Mouse (Mus musculus): ENCODE results near the gene Dnal4.

Dnal4 gene

DNA sequence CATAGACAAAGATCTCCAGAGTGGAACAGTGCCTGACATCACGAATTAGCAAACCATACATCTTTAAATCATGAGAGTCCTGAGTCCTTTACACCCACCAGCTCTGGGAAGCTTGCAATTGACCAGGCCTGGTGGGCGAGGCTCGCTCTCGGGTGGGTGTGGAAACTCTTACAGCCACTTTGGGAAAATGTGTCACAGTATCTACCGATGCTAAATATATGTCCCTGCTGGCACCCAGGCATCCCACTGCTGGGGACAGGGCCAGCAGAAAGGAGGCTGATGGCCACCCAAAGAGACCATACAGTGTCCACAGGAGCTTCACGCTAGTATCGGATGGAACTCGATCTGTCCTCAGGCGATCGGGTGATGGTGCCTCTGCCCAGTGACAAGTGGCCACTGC, 20.9 kb upstream of the Dnal4 start:
- peak; percentile 31 for DNase-seq

DNA sequence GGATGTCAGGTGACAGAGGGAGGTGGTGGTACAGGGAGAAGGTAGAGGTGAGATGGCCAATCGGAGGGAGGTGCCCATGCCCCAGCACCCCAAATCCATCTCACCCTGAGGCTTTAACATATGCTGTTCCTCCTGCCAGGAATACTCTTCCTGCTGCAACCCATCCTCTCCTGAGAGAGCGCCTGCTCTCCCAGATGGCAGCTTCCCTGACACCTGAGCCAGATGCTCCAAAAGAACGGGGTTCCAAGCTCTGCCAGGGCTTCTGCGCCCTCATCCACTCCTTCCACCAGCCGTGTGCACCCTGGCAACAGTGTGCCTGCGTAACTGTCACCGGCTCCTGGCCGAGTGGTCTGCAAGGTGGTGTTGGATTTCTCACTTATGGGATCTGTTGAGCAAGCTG, 20.0 kb upstream of the Dnal4 start:
- peak; percentile 62 for DNase-seq

DNA sequence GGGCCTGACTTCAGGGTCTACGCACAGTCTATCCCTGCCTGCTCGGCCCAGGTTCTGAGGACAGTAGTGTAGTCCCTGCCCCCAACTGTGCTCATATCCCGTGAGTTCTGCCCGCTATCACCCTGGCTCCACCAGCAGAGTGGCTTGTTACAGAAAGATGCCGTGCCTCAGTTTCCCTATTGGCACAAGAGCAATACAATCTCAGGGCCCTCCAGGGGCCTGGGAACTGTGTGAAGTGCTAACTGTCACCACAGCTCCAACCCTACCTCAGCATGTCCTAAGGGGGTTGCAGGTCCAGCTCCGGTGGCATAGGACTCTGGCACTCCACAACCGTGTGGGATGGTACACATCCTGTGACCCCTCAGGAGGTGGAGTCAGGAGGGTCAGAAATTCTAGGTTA, 19.4 kb upstream of the Dnal4 start:
- DNase-seq = peak; percentile 53

DNA sequence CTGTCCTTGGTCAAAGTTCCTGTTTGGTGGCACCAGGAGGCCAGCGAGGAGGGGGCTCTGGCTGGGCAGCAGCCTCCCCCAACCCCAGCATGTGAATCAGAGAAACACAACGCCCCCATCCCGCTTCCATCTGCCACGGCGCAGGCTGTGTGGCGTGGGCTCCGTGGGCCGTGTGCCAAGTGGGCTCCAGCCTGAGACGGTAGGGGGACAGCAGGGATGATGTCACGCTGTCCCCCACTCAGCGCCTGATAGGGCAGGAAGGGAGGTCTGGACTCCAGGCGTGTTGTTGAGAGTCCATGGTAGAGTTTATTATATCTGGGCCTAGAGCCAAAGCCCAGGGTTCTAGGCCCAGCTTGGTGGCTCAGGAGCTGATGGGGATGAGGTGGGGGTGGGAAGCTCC, 18.6 kb upstream of the Dnal4 start:
- DNase-seq = peak; percentile 50

DNA sequence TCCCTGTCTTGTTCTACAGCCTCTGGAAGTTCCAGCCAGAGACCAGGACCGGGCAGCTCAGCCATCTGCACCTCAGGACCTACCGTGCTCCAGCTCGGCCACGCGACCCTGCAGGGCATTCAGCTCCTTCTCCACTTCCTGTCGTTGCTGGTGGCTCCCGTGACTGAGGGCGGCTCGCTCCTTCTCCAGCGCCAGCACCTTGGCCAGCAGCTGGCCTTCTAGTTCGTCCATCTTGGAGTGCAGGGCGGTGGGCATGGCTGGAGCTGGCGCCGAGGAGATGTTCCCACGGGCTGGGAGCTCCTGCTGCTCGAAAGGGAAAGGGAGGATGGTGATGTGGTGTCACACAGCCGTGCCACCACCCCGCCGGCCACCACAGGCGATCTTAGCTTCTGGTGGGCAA, 16.5 kb upstream of the Dnal4 start:
- DNase-seq = peak; percentile 38

DNA sequence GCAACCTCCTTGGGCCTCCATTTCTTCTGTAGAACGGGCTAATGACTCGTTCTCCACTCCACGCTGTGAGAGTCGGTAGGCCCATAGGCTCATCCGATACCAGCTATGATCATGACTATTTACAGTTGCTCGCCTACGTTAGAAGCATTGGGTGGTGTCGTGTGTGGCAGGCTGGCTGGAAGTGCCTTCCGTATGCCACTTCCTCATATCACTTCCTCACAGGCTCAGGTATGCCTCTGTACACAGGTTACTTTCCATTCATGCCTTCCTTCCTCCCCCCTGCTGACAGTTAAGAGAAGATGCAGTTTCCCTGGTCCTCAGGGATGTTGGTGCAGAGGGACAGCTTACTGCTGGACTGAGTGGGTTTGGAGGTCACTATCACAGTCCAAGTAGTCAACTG, 15.4 kb upstream of the Dnal4 start:
- peak; percentile 18 for DNase-seq

DNA sequence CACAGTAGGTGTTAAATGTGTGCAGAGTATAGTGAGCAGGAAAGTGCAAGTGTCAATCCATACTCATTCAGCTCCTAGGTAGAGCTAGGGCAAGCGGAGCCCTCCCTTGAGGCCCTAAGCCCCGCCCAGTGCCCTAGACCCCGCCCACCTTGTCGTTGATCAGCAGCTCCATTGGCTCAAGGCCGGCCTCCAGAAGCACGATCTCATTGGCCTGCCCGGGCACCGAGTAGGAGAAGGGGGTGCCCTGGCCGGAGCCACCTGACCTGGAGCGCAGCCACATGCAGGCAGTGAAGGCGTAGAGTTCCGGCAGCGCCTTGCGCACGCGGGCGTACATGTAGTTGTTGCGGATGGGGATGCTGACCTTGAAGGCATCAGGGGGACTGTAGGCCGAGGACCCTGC, 14.8 kb upstream of the Dnal4 start:
- peak; percentile 77 for DNase-seq

DNA sequence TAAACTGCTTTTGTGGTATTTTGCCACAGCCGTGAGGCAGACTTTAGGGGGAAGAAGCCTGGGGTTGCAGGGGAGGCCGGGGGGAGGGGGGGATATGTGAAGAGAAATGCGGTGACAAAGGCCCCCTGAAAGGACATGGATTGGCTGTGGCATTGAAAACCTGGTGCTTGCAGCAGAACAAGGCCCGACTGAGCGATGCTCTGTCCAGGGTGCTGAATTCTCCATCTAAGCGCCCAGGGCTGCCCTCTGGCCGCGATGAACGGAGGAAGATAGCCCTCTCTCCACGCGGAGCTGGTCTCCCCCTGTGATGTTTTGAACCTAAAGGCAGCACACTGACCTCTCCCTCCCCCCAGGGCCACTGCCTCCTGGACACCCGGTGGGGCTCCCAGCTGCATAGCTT, 13.9 kb upstream of the Dnal4 start:
- peak; percentile 42 for DNase-seq

DNA sequence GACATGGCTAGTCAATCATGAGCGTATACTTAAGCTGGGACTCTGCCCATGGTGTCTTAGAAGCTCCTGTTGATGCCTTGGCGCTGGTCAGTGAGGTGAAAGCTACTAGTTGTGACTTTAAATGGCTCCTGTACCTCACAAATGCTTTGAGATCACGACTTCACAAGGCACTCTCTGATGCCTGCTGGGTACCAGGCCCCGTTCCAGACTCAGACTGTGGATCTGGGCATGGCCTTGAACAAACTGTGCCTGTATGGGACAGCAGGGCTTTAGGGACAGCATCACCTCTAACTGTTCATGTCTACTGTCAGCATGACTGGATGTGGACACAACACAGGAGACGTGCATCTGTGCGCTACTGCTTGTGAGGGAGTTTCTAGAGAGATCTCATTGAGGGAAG, 13.3 kb upstream of the Dnal4 start:
- DNase-seq = no peak

DNA sequence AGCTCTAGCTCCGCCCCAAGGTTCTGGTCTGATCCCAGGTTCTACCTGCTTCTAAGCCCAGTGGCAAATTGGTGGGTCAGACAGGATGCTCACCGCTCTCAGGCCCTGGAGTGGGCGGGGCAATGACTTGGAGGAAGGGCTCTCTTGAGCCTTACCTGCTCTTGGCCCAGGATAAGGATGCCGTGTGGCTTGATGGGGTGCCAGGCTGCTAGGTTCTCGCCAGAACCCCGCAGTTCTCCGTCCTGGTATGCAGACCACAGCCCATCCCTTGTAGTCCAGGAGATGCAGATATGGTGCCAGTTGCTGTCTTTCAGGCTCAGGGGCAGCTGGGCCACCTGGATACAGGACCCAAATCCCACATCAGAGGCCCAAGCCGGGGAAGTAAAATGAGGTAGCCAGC, 12.5 kb upstream of the Dnal4 start:
- peak; percentile 74 for DNase-seq

DNA sequence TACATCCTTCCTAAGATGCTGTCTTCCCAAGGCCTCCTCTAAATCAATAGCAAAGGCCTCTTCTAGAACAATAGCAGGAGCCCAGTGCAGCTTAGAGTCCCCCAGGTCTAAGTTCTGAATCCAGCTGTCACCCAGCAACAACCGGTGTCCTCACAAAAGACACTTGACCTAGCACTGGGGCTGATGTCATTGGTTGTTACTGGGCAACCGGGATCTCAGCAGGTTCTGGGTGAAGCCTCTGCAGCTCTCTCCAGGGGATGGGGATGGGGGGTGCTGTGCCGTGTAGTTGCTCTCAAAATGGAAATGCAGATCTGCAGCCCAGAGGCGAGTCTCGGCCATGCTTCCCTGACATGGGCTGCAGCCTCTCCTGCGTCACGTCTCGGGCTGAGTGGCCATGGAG, 10.2 kb upstream of the Dnal4 start:
- DNase-seq = peak; percentile 16

DNA sequence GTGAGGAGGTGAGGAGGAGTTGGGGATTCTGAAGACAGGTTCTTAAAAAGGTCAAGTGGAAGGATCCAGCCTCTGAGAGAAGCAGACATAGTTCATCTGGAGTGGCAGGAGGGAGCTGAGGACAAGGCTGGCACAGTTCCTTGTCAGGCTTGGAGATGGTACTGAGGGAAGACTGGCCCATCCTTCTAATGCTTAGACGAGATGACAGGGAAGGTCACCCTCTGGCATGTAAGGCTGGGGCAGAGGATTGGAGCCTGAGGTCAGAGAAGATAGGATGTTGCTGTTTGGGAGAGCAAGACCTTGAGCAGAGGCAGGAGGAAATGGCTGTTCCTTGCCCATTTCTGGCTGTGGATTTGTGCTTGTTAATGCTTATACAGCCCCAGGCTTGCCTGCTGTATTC, 7.4 kb upstream of the Dnal4 start:
- peak; percentile 33 for DNase-seq

DNA sequence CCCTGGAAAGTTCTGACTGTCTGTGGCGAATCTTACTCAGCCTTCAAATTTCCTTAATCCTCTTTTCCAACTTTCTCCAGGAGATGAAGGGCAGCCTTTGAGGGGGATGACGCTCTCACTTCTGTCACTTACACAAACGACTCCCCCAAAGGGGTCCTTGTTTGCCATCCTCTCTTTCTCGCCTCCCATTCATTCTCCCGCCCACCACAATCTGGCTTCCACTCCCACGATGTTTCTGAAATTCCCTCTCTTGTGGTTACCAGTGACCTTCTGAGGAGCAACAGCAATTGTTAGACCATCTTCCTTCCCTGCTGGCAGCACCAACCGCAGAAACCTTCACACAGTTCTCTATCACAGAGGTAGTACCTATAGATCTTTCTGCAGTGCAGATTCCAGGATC, 2.0 kb downstream of the Dnal4 start:
- no peak for DNase-seq

DNA sequence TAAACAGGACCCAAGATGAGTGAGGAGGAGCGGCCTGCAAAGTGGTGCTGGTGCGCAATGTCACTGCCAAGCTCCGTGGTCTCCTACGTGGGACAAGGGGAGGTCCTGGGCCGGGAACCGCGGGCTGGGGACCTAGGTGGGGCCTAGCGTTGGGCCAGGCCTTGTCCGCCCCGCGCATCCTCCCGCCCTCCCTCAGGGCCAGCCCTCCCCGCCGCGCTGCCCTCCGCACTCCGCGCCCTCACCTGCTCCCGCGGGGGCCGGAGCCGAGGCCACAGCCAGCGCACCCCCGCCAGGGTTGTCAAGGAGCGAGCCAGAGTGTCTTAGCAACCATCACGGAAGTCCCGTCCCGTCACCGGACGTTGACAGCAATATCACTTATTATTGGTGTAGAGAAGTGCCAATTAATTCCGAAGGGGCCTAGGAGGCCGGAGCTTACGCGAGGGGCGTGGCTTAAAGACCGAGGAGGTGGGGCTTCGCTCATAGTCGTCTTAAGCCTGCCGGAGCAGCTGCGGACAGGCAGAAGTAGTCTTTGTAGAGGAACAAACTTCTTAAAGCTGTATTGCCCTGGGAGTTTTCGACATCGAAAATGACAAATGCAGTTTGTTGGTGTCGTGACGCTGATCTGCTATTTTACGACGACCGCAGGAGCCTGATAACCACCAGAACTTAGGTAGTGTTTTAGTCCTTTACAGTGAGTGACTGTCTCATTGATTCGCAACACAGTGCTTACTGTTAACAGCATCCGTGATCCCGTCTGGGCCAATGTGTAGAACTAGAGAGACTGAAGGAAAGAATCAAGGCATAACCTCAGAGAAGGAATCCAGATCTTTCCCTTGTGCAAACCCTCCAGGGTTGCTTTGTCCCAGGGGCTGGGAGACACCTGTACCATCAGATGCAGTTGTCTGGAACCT, 3.3 kb downstream of the Dnal4 start:
- peak; percentile 98 for DNase-seq

DNA sequence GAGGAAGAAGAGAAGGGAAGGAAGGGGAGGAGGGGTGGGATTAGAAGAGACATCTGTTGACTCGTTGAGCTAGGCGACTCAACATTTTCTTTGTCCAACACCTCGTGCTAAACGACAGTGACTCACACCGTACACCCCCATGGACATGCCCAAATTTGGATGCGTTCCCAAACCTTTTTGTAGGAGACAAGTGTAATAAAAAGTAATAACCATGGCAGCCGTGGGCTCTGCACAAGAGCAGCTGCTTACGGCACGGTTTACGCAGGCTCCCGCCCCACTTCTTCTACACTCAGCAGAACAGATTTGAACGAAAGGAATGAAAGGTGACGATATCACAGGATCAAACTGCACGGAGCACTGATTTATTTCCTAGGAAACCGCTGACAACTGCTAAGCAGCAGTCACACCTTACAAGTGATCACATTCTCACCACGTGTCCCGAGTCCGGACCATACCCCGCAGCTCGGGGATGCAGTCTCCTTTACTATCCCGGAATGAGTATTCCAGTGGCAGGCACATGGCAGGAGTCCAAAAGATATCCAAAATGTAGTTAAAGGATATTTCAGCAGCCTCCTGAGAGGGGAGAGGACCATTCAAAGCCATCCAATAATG, 6.9 kb downstream of the Dnal4 start:
- DNase-seq = no peak

DNA sequence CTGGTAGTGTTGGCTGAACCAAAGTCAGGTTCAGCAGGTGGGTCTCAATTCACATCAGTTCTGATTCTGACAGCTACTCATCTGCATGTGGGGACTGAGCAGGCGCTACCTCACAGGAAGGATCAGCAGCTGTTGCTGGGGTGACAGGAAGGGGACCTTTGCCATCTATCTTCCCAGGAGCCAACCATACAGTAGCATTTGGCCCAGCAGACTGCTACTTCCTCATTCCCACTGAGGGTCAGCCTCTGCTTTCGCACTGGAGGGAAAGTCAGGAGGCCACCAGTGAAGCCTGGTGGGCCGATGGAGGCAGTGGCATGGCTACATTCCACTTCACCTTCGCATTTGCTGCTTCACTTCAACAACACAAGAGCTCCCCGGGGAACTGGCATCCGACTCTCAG, 9.3 kb downstream of the Dnal4 start:
- DNase-seq = no peak

DNA sequence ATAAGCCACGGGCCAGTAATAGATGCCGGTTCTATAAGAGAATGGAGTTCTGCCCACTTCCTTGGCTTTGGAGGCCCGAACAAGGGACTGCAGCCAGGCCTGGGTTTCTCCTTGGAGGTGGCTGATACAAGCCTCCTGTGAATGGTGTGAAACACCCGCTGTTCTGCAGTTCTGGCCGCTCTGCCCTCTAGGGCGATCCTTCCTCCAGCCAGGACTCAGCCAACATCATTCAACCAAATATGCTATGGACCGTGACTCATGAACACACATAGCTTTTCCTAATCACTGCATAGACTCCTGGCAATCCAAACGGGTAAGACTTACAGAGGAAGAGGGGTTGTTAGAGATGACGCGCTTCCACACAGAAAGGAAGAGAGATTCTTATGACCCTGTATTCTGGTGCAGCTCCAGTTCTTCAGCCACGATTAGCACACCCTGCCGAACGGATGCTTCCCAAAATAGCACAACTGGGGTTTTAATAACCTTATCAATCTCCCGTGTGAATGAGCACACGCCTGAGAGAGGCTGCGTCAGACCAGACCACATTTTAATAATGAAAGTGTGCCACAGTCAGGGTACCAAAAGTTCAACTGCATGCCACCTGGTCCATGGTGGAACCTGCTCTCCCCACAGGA, 10.2 kb downstream of the Dnal4 start:
- no peak for DNase-seq

DNA sequence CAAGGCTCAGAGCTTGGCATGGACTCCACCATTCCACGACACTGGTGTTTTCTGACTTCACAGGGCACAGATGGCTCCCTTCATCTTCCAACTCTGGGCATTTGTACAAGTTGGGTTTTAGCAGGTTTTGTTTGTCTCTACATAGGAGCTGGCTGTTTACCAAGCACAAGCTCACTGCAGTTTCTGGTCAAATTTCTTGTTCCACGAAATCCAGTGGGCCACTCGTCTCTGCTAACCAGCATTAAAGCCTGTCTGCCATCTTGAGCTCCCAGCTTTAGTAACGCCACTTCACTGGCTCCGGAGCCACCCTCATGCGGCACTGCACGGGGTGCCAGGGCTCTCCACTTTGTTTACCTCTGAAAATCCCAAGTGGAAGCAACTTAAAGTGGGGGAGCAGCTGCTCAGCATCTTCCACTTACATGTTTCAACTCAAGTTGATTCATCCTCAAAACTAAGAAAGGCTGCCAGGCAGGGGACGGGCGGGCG, 11.0 kb downstream of the Dnal4 start:
- peak; percentile 67 for DNase-seq

DNA sequence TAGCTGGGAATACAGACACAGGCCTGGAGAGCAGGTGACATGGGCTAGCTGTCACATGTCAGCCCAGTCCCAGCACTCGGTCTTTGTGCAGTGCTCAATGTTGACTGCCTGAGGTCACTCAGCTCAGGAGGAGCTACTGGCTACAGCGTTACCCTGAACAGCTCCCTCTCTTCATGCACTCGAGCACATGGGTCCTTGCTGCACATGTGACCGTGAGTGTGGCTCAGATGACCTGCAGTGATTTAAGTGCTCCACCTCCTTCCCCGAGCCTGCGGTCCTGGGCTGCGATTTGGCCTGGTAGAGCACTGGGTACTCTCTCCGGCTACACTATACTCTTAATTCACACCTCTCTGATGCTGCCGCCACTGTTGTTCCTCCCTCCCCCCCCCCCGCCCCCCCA, 11.5 kb downstream of the Dnal4 start:
- peak; percentile 50 for DNase-seq

DNA sequence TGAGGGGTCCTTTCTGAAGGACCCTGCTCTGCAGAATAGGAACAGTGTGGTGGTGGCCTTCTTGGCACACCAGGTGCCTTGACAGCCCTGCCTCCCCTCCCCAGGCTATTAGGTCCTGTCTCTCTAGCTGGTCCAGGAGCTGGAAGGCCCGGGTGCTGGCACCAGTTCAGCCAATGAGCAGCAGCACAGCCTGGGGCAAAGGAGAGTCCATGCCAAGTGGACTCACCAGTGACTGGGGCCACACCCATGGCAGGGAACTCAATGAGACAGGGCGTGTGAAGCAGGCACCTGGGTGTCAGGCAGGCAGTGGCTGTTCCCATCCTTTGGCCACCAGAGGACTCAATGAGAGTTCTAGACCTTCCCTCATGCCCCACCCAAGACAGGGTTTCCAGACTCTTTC, 12.3 kb downstream of the Dnal4 start:
- DNase-seq = peak; percentile 84

DNA sequence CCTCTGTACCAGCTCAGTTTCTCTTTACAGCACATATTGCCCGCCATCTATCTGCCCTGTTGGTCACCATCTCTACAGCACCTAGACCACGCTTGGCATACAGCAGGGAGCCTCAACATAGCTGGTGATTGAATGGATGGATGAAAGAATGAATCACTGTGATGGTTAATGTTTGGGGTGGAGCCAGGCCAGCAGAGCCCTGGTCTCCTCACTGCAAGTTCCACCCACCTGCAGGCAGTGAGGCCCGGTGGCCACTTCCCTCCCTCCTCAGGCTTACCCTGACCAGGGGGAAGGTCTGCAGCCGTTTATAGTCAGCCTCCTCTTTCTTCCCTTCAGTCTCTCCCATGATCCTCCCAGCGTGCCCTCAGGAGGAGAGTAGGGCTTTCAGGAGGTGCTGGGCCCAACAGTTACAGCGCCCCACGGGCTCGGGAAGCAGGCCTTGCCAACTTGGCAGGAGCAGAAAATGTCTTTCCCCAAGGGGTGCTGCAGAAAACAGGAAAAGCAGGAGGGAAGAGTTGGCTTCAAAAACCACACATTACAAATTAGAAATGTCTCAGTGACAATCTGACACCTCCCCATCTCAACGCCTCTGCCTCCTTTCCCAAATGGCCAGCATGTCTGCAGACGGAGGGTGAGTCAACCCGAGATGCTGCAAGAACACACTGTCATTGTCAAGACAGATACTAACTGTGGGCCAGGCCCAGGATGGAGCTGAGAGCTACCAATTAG, 12.9 kb downstream of the Dnal4 start:
- peak; percentile 82 for DNase-seq

DNA sequence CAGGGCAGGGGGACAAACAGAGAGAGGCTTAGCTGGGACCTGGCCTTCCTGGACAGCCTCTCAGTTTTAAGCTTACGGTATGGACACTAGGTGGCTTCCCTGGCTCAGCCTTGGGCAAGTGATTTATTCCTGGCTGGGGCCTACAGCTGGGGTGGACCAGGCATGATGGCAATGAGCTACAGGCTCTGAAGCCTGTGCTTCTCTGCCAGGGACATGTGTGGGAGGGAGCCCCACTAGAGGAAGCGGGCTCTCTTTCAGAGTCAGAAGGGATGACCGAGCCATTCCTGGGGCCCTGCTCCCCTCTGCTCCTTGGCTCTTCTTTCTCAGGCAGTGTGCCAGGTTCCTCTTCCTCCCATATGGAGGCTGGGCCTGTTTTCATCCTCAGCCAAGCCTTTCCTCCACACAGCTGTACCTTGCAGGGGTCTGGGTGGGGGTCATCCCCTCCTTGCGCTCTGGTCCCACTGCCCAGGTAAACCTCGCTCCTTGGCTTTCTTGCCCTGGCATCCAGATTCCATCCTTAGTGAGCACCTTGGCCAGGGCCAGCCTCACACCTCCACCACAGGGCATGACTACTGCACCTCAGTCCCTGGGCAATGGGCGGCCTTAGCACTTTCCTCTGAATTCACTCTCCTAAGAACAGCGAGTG, 13.9 kb downstream of the Dnal4 start:
- DNase-seq = peak; percentile 93

DNA sequence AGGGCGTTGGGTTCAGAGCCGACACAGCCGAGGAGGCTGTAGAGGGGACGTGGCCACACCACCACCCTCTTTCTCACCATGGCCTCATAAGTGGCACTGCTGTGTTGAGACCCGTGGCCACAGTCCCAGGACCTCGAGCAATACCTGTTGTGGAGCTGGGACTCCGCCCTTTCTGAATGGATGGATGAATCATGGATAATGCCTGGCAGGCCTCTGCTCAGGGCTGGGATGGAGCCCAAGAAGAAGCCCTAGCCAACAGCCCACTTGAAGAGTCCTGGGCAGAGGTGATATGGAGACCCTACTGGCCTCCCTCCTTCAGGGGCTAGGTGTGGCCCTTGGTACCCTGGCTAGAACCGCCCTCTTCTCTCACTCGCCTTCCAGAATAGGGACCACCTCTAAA, 14.6 kb downstream of the Dnal4 start:
- DNase-seq = peak; percentile 62
